Mouse (Mus musculus): ENCODE results near the gene Amigo2. TPM values are rescaled to one million over a fixed set of nuclear protein-coding genes. Genes with fewer than 3 reads are reported as not detected.

The Amigo2 gene
- total RNA-seq (2015) = 0.34 and 1.9 TPM in 2 replicates
- 1.00 and 1.9 TPM in 2 replicates for total RNA-seq (2017)

DNA sequence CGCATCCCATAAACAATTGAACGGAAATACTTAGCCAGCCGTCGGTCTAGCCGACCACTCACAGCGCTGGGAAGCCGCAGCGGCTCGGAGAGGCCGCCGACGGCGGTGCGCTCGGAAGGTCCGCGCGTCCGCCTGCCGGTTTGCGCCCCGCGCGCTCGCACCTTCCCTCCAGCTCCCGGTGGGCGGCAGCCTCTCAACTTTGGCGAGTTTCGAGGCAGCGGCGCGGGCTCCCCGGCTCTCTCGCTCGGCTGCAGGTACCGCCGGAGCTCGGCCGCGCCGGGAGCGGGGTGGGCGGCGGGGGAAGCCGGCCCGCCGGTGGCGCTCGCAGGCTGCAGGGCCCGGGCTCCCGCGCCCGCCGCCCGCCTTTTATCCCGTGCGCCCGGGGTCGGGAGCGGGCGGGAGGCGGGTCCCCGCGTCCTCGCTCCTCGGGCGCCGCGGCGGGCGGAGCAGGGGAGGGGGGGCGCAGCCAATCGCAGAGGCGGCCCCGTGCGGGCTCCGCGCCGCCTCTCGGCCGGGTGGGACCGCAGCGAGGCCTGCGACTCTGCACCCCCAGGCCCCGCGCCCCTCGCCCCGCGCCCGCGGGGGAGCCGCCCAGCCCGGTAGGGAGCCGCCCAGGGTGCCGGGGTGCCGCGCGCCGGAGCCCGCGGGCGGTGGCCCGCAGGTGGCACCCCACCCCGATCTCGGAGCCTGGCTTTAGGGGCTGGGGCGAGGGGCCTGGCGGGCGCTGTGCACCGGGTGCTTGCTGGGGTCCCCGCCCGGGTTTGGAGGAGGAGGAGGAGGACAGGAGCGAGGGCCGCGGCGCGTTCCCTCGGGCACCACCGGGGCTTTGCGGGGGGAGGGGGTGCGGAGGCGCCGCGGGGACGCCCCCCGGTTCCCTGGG lies at the start of gene Amigo2, which contains the start of gene Pced1b:
Gene Amigo2 (minus strand): TSS at position 377 of the 880 bp plus-strand sequence.
Gene Pced1b (plus strand): TSS at position 197 of the 880 bp plus-strand sequence.
- ATAC-seq (replicated peaks; ENCODE audit: poor library complexity) = no peak

DNA sequence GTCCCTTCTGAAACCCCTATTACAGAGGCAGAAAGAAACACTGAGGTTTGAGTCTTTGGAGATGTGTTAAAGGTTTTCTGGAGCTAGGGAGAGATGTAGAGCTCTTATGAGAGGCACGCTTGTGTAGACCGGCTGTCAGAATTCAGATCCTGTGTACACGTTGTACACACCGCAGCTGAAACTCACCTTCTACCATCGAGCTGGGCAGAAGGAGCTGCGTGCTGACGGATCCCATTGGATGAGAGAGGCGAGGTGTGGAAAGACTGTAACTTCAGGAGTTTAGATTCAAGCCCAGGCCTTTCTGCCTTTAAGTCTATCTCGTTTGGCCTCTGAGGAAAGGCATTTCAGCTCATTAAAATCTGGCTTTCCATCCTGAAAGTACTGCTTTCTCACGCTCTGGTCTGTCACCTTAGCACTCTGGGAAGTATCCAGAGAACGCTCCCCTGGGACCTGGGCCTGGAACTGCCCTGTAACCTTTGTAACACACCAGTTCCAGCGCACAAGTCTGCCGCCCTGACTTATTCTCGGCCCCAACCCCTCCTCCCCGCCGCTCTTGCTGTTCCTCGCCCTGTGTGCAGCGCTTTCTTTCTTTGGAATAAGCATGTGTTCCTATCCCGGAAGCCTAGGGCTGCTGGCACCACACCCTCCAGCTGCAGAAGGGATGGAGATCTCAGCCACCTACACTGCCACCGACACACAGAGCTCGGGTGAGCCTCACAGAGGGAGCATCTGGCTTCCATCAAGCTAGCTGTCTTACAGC lies 44.4 kb upstream of the Amigo2 start:
- no peak for ATAC-seq (replicated peaks; ENCODE audit: poor library complexity)

DNA sequence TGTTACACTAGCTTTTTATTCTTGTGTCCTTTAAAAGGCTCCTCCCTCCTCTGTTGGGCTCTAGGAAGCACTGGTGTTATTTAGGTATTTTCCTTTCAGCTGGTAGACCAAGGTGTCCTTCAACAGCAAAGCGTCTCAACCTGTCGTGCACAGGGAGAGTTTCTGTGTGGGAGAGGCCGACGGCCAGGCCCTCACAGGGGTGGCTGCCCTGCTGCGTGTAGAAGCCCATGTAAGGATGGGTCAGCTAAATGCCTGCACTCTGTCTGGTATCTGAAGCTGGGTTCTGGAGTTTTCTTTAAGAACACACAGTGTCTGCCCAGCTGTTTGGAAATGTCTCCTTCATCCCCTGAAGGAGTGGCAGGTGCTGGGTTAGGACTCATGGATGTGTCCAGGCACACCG lies 43.3 kb upstream of the Amigo2 start:
- no peak for ATAC-seq (replicated peaks; ENCODE audit: poor library complexity)

GRCm38 (mm10) chr15:97289176-97289575 lies 42.1 kb upstream of the Amigo2 start:
- ATAC-seq (replicated peaks; ENCODE audit: poor library complexity) = no peak

- ATAC-seq (replicated peaks; ENCODE audit: poor library complexity) = no peak
Observed at GRCm38 (mm10) chr15:97288690-97289089, 41.6 kb upstream of the Amigo2 start.

DNA sequence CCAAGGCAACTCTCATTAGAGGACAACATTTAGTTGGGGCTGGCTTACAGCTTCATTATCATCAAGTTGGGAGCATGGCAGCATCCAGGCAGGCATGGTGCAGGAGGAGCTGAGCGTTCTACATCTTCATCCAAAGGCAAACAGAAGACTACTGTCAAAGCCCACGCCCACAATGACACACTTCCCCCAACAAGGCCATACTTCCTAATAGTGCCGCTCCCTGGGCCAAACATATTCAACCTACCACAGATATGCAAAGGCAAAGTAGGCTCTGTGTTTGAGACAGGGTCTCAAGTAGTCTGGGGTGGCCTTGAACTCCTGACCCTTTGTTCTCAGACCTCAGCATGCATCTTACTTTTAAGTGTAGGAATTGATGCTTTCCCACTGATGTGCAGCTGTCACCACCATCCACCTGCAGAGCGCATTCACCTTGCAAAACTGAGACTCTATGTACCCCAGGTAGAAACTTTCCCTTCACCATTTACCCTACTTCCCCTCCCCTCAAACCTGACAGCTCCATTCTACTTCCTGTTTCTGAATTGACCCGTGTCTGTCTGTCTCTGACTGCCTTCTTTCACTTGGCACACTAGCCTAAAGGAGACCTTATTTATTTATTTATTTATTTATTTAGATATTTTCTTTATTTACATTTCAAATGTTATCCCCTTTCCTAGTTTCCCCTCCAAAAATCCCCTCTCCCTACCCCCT lies 40.5 kb upstream of the Amigo2 start:
- ATAC-seq (replicated peaks; ENCODE audit: poor library complexity) = no peak

- no peak for ATAC-seq (replicated peaks; ENCODE audit: poor library complexity)
Observed at GRCm38 (mm10) chr15:97286731-97287130, 39.6 kb upstream of the Amigo2 start.

DNA sequence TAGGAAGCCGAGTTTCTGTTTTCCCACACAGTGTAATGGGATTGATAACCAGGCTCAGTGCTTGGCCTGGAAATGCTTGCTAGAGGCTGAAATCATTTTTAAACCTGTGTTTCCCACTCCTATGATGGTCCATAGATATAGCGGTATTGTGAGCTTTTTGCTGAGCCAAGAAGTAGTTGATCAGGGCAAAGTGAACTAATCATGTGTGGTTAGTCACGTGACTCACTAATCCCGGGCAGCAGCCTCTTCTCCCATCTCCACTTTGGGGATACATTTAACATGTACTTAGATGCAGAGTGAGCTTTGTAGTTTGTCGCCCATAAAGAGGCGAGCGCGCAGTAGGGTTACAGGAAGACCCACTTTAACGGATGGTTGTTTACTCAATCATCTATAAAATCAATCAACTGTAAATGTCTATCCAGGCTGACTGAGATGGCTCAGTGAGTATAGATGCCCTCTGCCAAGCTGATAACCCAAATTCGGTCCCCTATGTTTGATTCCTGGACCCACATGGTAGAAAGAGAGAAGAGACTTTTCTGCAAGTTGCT lies 38.7 kb upstream of the Amigo2 start:
- no peak for ATAC-seq (replicated peaks; ENCODE audit: poor library complexity)

- no peak for ATAC-seq (replicated peaks; ENCODE audit: poor library complexity)
Observed at GRCm38 (mm10) chr15:97284201-97284600, 37.1 kb upstream of the Amigo2 start.

- ATAC-seq (replicated peaks; ENCODE audit: poor library complexity) = no peak
Observed at GRCm38 (mm10) chr15:97282572-97282881, 35.4 kb upstream of the Amigo2 start.

GRCm38 (mm10) chr15:97281712-97282571 lies 34.9 kb upstream of the Amigo2 start:
- ATAC-seq (replicated peaks; ENCODE audit: poor library complexity) = no peak

DNA sequence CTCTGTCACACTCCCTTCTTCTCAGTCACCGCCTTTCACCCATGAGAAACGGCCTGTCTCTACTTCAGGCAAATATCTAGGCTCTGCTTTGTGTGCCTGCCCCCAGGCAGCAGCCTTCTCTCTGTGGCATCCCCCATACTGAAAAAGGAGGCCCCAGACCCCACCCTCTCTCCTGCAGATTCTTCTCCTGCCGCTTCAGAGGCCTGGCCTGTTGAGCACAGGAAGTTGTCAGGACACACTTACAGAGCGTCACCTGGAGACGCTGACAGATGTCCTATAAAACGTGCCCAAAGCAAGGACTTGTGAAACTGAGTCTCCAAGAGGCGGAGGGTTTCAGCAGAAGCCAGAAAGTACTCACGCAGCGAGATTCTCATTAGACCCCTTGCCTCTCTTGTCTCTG lies 33.7 kb upstream of the Amigo2 start:
- ATAC-seq (replicated peaks; ENCODE audit: poor library complexity) = no peak

- ATAC-seq (replicated peaks; ENCODE audit: poor library complexity) = no peak
Observed at GRCm38 (mm10) chr15:97280131-97280530, 33.0 kb upstream of the Amigo2 start.

- ATAC-seq (replicated peaks; ENCODE audit: poor library complexity) = no peak
Observed at GRCm38 (mm10) chr15:97278340-97278948, 31.4 kb upstream of the Amigo2 start.

DNA sequence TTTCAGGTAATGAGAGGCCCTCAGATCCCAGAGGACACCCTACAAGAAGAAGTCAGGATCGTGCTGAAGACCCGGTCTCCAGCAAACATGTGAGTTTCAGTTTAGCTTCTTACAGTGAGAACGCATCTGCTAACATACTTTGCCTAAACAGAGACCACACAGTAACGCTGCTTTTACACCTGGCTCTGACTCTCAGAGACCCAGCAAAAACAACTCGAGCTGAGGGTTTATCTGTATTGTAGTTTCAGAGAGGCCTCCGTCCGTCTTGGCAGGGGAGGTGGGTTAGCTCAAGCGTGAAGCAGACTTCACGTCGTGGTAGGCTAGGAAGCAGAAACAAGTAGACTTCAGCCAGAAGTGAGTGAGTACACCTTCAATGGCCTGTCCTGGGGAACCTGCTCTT lies 30.2 kb upstream of the Amigo2 start:
- no peak for ATAC-seq (replicated peaks; ENCODE audit: poor library complexity)

- ATAC-seq (replicated peaks; ENCODE audit: poor library complexity) = no peak
Observed at GRCm38 (mm10) chr15:97276660-97277153, 29.6 kb upstream of the Amigo2 start.

DNA sequence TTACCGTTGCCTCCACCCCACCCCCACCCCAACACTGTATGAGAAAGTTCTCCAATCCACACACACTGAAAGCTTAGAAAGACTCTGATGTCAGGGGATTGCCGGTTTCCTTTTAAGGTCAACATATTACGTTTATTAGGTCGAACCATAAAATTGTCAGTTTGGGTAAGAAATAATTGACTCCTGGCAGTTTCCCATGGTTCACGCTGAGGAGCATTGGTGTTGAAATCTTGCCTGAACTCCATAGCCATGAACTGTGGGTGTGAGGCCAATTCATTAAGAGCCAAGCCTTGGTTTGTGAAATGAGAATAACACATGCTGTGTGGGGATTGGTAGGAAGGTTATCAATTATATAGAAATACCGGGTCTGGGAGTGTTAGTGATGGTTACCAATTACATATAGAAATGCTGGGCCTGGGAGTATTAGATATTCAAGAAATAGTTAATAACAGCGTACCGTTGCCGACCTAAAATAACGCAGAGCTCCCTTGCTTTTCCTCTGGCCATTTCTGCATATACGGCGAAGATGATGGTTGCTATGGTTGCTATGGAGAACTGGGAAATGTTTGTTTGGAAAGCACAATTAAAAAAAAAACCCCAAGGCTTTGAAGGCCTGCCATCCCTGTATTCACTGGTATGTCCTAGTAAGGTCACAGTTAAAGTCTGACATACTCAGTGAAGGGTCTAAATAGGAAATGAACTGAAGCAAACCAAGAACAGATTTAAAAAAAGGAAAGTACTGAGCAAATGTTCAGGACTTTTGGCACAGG lies 28.7 kb upstream of the Amigo2 start:
- no peak for ATAC-seq (replicated peaks; ENCODE audit: poor library complexity)

DNA sequence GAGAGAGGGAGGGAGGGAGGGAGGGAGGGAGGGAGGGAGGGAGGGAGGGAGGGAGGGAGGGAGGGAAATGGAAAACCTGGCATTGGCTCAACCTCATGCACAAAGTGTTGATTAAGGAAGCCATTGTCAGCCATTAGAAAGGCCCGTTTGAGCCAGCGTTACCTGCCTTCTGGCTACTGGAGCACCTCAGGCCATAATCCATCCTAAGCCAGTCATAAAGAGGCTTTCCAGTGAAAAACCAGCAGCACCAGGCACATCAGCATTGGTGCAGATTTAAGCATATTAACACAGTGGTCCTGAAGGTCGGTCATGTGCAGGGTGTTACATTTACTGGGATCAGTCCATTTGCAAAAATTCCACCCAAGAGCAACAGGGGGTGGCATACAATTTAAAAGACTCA lies 25.7 kb upstream of the Amigo2 start:
- ATAC-seq (replicated peaks; ENCODE audit: poor library complexity) = no peak
